Mouse (Mus musculus): Measurements from ENCODE around the gene Atf3. TPM values are rescaled to one million over a fixed set of nuclear protein-coding genes. Genes with fewer than 3 reads are reported as not detected.
A peak's percentile ranks its signal among the peaks of the same experiment; 100 is the strongest.

Atf3 gene
- total RNA-seq, 2 experiments from 2014 or later = 9.7 to 13.9 TPM

- no peak for DNase-seq (ENCODE audit: low spot score in 2 of 2)
These were observed 12.6 kb upstream of the Atf3 start for GRCm38 (mm10) chr1:191230355-191230931.

- no peak for DNase-seq (ENCODE audit: low spot score in 2 of 2)
These were observed 8.7 kb upstream of the Atf3 start for GRCm38 (mm10) chr1:191226570-191226969.

- DNase-seq (ENCODE audit: low spot score in 2 of 2) = no peak
These were observed 7.9 kb upstream of the Atf3 start for GRCm38 (mm10) chr1:191225771-191226170.

- no peak for DNase-seq (ENCODE audit: low spot score in 2 of 2)
These were observed 7.3 kb upstream of the Atf3 start for GRCm38 (mm10) chr1:191224981-191225703.

DNA sequence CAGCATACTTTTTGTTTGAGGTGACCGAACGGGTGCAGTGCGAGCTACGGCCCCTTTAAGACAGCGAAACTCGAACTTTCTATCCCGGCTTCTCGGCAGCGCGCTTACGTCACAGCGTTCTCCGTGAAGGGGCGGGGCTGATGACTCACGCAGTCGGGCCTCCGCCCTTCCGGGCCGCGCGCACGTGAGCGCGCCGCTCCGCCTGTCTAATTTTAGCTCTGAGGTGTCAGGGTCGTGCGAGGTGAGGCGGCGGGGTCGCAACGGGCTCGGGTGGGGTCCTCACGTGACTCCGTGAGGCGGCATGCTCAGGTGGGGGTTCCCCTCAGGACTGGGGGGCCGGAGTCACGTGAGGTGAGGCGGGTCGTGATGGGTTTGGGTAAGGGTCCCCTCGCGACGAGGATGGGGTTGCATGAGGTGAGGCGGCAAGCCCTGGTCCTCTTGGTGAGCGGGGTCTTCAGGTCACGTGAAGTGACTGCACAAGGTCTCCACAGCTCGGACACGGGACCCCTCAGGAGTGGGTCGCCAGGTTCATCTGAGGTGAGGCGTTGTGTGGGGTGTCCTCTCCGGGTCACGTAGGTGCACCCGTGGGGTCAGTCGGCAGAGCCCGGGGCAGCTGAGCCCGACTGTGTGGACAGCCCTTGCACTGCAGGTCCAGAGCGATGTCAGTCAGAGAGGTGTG is 6.6 kb upstream of the Atf3 start:
- peak; percentile 84 to 94 for DNase-seq (ENCODE audit: low spot score in 2 of 2)

DNA sequence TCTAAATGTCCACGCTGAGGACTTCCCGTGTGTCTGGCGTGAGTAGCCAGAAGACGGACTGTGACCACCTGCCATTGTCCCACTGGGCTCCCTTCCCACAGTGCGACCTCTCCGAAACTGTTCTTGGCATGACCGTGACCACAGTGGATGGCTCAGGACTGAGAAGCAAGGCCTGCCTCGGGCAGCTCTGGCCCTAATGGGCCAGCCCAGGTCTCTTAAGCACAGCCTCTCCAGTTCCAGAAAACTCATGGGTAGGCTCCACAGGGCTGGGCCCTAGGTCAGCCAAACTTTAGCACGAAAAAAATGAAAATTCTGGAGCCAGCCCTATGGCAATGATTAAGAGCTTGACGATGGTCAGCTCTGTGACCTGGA is 6.1 kb upstream of the Atf3 start:
- no peak for DNase-seq (ENCODE audit: low spot score in 2 of 2)

GRCm38 (mm10) chr1:191222031-191222430 is 4.2 kb upstream of the Atf3 start:
- DNase-seq (ENCODE audit: low spot score in 2 of 2) = no peak

GRCm38 (mm10) chr1:191220588-191220987 is 2.7 kb upstream of the Atf3 start:
- DNase-seq (ENCODE audit: low spot score in 2 of 2) = no peak

DNA sequence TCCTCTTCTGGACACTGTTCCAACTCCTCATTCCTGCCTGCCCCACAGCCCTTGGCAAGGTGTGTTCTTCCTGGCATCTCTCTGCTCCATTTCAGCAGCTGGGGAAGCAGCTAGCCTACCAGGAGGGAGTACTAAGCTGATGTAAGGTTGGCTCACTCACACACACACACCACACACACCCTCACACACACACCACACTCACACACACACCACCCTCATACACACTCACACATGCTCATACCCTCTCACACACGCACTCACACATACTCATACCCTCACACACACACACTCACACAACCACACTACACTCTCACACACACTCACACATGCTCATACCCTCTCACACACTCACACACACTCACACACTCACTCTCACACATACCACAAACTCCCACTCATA is 1.9 kb upstream of the Atf3 start:
- no peak for DNase-seq (ENCODE audit: low spot score in 2 of 2)

DNA sequence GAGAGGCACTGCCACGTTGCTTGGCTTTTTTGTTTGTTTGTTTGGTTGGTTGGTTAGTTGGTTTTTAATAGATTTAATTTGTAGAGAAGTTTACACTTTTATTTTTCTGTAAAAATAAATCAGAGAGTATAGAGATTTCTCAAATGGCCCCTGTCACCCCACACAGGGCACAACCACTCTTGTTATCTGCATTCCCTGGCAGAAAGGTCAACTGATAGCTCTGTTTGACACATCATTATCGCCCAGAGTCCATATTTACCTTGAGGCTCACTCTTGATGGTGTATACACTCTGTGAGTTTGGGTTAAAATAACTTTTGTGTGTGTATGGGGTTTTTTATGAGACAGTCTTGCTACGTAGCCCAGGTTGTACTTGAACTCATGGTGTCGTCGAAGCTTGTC is 744 bp upstream of the Atf3 start:
- no peak for DNase-seq (ENCODE audit: low spot score in 2 of 2)

GRCm38 (mm10) chr1:191215776-191216661 is 1.8 kb downstream of the Atf3 start:
- no peak for DNase-seq (ENCODE audit: low spot score in 2 of 2)

DNA sequence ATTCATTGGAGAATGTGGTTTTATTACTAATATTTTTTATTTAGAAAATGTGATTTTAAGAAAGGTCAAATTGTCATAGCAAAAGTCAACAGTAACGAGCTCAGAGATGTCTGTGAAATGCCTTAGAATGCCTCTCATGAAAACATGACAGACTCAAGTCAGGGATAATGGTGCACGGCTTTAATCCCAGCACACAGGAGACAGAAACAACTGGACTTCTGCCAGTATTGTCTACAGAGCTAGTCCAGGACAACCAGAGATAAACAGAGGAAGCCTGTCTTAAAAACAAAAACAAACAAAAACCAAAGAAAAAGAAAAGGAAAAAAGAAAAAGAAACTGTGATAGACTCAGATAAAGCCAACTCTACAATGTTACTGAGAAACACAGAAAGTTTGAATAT is 6.7 kb downstream of the Atf3 start:
- DNase-seq (ENCODE audit: low spot score in 2 of 2) = no peak

GRCm38 (mm10) chr1:191205791-191206190 is 12.0 kb downstream of the Atf3 start:
- no peak for DNase-seq (ENCODE audit: low spot score in 2 of 2)

DNA sequence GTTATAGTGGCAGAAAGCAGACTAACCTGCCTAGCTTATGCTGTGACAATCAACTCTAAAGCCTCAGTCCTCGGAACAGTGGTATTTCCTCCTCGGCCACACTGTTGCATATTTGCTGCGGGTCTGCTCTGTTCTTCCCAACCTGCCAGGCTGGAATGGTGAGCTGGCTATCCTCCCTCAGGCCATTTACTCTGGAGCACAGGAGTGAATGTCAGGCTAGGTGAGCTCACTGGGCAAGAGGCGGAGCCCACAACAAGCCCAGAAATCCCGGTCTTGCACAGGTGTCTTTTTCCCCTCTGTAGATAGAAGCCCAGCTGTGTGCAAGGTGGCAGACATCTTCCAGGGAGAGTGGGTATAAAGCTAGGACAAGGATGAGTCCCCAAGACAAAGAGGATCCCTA is 13.0 kb downstream of the Atf3 start:
- no peak for DNase-seq (ENCODE audit: low spot score in 2 of 2)

DNA sequence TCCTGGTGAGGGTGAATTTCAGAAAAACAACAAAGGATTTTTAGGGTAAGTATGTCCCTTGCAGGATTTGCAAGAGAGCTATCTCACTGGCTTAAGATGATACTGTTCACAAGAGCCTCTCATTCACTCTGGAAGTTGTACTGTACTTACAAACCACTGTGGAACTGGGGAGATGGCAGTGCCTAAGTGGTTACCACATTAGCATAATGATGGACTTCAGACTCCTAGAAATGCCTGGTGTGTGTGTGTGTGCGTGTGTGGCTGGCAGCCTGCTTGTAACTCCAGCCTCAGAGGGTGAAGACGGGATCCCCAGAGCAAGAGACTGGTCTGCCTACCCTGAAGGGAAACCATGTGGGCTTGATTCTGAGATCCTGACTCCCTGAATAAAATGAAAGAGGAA is 14.3 kb downstream of the Atf3 start:
- no peak for DNase-seq (ENCODE audit: low spot score in 2 of 2)

- no peak for DNase-seq (ENCODE audit: low spot score in 2 of 2)
These were observed 15.5 kb downstream of the Atf3 start for GRCm38 (mm10) chr1:191202208-191202952.

DNA sequence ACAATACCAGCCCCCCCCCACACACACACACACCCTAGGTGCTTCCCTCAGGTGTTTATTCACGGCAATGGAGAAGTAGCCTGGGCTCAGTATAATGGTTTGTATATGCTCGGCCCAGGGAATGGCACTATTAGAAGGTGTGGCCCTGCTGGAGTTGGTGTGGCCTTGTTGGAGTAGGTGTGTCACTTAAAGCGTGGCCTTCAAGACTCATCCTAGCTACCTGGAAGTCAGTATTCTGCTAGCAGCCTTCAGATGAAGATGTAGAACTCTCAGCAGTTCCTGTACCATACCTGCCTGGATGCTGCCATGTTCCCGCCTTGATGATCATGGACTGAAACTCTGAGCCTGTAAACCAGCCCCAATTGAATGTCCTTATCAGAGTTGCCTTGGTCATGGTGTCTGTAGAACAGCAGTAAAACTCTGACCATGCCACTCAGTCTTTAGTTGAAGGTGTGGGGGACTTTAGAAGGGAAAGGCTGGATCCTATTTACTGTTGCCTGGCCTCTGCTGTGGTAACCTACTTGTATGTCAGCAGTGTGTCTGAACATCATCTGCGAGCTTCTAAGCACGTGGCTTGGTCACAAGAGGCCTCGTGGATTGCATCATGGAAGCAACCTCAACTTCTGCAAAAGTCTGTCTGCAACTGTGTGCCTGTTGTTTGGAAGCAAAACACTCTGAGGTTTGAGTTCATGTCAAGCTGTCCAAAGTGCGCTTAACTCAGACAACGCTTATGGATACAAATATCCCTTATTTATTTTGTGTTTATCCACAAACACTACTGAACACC is 16.8 kb downstream of the Atf3 start:
- DNase-seq (ENCODE audit: low spot score in 2 of 2) = no peak

DNA sequence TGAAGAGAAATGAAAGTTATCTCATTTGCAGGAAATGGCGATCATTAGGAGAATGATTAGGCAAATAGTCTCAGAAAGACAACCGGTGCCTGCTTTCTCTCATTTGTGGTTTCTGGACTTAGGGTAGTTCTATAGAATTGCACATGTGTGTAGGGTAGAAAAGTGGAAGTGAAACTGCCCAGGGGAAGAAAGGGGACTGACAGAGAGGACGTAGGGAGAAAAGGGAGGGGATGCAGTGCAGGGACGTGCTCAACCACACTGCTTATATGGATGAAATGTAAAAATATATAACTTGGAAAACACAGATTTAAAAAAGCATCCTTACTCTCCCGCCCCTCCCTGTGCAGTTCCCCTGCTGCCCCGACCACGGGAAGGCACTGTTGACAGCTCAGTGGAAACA is 19.9 kb downstream of the Atf3 start:
- DNase-seq (ENCODE audit: low spot score in 2 of 2) = no peak

- DNase-seq (ENCODE audit: low spot score in 2 of 2) = no peak
These were observed 21.8 kb downstream of the Atf3 start for GRCm38 (mm10) chr1:191196016-191196415.
